Mouse (Mus musculus): ENCODE measurements around the gene Wrap53. TPM values are rescaled to one million over a fixed set of nuclear protein-coding genes. Genes with fewer than 3 reads are reported as not detected.
"Not testable (repeated sequence)": the region's sequence is repeated elsewhere in the genome, so short reads cannot be mapped to it uniquely, and the experiment has no call there.

Wrap53 gene
- 1 to 10 TPM; 4.3 to 6.5 TPM for total RNA-seq (2021)
- long read RNA-seq, experiment 1, transcript Wrap53-201 (10 exons, 1,891 nt), result major isoform, 10 of 10 reads
- long read RNA-seq, experiment 1, partial matches to known transcripts, result 0 of 10 reads
- long read RNA-seq, experiment 1, other reads (novel, unspliced or antisense), result 0 of 10 reads
- long read RNA-seq, experiment 2, transcript Wrap53-201 (10 exons, 1,891 nt), result major isoform, 5 of 9 reads
- long read RNA-seq, experiment 2, partial matches to known transcripts, result 0 of 9 reads
- long read RNA-seq, experiment 2, other reads (novel, unspliced or antisense), result 4 of 9 reads

GRCm38 (mm10) chr11:69580091-69580514 lies at the start of gene Wrap53, which contains the start of gene Trp53:
Gene Wrap53, minus strand, starts transcription at chr11:69580255.
Gene Trp53, plus strand, starts transcription at chr11:69580359.
- peak; percentile 84 to 90 for DNase-seq
- intact Hi-C loops (cut with DNase I), result loop anchor here (2.0 kb wide), 1 partner anchor 25 kb away; the partner anchor contains the start of gene Atp1b2

GRCm38 (mm10) chr11:69629802-69630201 lies 49.7 kb upstream of the Wrap53 start:
- intact Hi-C loops (cut with DNase I), result loop anchor here (2.0 kb wide), 1 partner anchor 25 kb away; the partner anchor contains the start of gene Sox15
- no peak for DNase-seq

GRCm38 (mm10) chr11:69628286-69628685 lies 48.2 kb upstream of the Wrap53 start:
- intact Hi-C loops (cut with DNase I), result no loop called here
- DNase-seq, result peak; percentile 77 to 83

GRCm38 (mm10) chr11:69624339-69624738 lies 44.3 kb upstream of the Wrap53 start:
- intact Hi-C loops (cut with DNase I); DNase-seq: not testable (repeated sequence)

GRCm38 (mm10) chr11:69623006-69623405 lies 43.0 kb upstream of the Wrap53 start:
- intact Hi-C loops (cut with DNase I), result no loop called here
- no peak for DNase-seq

GRCm38 (mm10) chr11:69622406-69622805 lies 42.4 kb upstream of the Wrap53 start:
- intact Hi-C loops (cut with DNase I), result no loop called here
- no peak for DNase-seq

GRCm38 (mm10) chr11:69621571-69622268 lies 41.7 kb upstream of the Wrap53 start, which contains the start of gene Sat2:
Gene Sat2, plus strand, starts transcription at chr11:69622024.
- intact Hi-C loops (cut with DNase I), result no loop called here
- DNase-seq, result peak; percentile 59 to 68

GRCm38 (mm10) chr11:69620394-69621081 lies 40.5 kb upstream of the Wrap53 start:
- intact Hi-C loops (cut with DNase I), result no loop called here
- no peak for DNase-seq

- intact Hi-C loops (cut with DNase I), result no loop called here
- DNase-seq, result no peak
These were observed 37.8 kb upstream of the Wrap53 start, which contains the start of gene Shbg for GRCm38 (mm10) chr11:69617805-69618204. Gene Shbg, minus strand, starts transcription at chr11:69617905.

GRCm38 (mm10) chr11:69616781-69617180 lies 36.7 kb upstream of the Wrap53 start:
- intact Hi-C loops (cut with DNase I), result no loop called here
- DNase-seq, result no peak

- intact Hi-C loops (cut with DNase I), result loop anchor here (2.0 kb wide), 1 partner anchor 67 kb away; no protein-coding TSS in a partner anchor
These were observed 34.2 kb upstream of the Wrap53 start for GRCm38 (mm10) chr11:69614257-69614588.

GRCm38 (mm10) chr11:69613553-69614256 lies 33.6 kb upstream of the Wrap53 start:
- intact Hi-C loops (cut with DNase I), result loop anchor here (1.0 to 2.0 kb wide), 2 partner anchors 34 to 67 kb away; no protein-coding TSS in a partner anchor
- DNase-seq, result peak; percentile 89 to 95

More at GRCm38 (mm10) chr11:69614257-69614588, 34.2 kb upstream of the Wrap53 start:
- DNase-seq, result not testable (repeated sequence)

- no peak for DNase-seq
- intact Hi-C loops (cut with DNase I), result no loop called here
These were observed 30.8 kb upstream of the Wrap53 start for GRCm38 (mm10) chr11:69610899-69611298.

GRCm38 (mm10) chr11:69609416-69609815 lies 29.4 kb upstream of the Wrap53 start:
- intact Hi-C loops (cut with DNase I), result no loop called here
- DNase-seq, result no peak

GRCm38 (mm10) chr11:69608525-69608924 lies 28.5 kb upstream of the Wrap53 start:
- intact Hi-C loops (cut with DNase I), result no loop called here

GRCm38 (mm10) chr11:69606832-69607231 lies 26.8 kb upstream of the Wrap53 start:
- intact Hi-C loops (cut with DNase I), result no loop called here
- DNase-seq, result no peak

More at GRCm38 (mm10) chr11:69608525-69608924, 28.5 kb upstream of the Wrap53 start:
- DNase-seq, result no peak

GRCm38 (mm10) chr11:69606491-69606795 lies 26.4 kb upstream of the Wrap53 start:
- DNase-seq, result no peak
- intact Hi-C loops (cut with DNase I), result no loop called here

GRCm38 (mm10) chr11:69605726-69606490 lies 25.9 kb upstream of the Wrap53 start, which contains the start of gene Atp1b2:
Gene Atp1b2, minus strand, starts transcription at chr11:69605942.
- intact Hi-C loops (cut with DNase I), result loop anchor here (2.0 kb wide), 1 partner anchor 25 kb away; the partner anchor contains the start of genes Trp53 and Wrap53
- DNase-seq, result peak; percentile 71 to 76
